Mouse (Mus musculus) lung, adult 2 months (tissue): ENCODE results near the gene Tnpo2. TPM values are rescaled to one million over a fixed set of nuclear protein-coding genes. Genes with fewer than 3 reads are reported as not detected.

Experiments
- DNase-seq: peaks from one replicate; pipeline ENCODE4 v3.0.0; 2022
- H3K4me1 ChIP-seq: fragments of 200-500 bp; 2 replicates; pipeline ENCODE4 v1.6.1; 2011; ENCODE audit warnings: low read length; ENCODE audit not compliant: control insufficient read depth, insufficient read depth
- H3K4me3 ChIP-seq: fragments of 200-500 bp; replicated peaks from 2 replicates; pipeline ENCODE3; 2011; ENCODE audit warnings: low read depth, mild to moderate bottlenecking, control low read depth, low read length; ENCODE audit errors: extremely low read depth
- CTCF ChIP-seq: fragments of 200-500 bp; IDR thresholded peaks from 2 replicates; pipeline ENCODE4 v1.5.1; 2011; ENCODE audit warnings: mild to moderate bottlenecking, low read length, control low read depth; ENCODE audit not compliant: insufficient read depth
- POLR2A ChIP-seq: fragments of 200-500 bp; IDR thresholded peaks from 2 replicates; pipeline ENCODE4 v1.6.1; 2011; ENCODE audit warnings: low read depth, mild to moderate bottlenecking, control low read depth, low read length, borderline replicate concordance; ENCODE audit errors: extremely low read depth
- WGBS: fragments of 180-500 bp; shearing (Covaris S2); methylation state at CpG from one replicate; pipeline ENCODE4 v1.1.7; 2018; 5-methylcytosine and 5-hydroxymethylcytosine counted together
- polyA plus RNA-seq: library from polyadenylated mRNA; depleted of rRNA; stranded (reverse); fragments of >200 nt; gene quantifications from 2 replicates; pipeline ENCODE4 v1.2.3, GENCODE M21; 2012

Gene Tnpo2
- polyA plus RNA-seq, 1 experiment = 68.3 TPM

GRCm38 (mm10) chr8:85036381-85036717, 366 bp upstream of the Tnpo2 start:
- WGBS = 0% methylated on average over 9 of the region's 9 CpGs
- Histone ChIP-seq H3K4me3 (peak overlapping the region; percentile 93), H3K4me1 (peaks cover 13% of the 10 kb centered on the region)
- no peak for TF ChIP-seq POLR2A
- no peak for TF ChIP-seq CTCF
- DNase-seq = no peak

GRCm38 (mm10) chr8:85037366-85037680, 608 bp downstream of the Tnpo2 start:
- DNase-seq = no peak
- H3K4me3 ChIP-seq = peak overlapping the region; percentile 76
- peaks cover 13% of the 10 kb centered on the region for H3K4me1 ChIP-seq
- WGBS = under 1% methylated on average over 14 of the region's 14 CpGs
- TF ChIP-seq CTCF (no peak), POLR2A (no peak)

DNA sequence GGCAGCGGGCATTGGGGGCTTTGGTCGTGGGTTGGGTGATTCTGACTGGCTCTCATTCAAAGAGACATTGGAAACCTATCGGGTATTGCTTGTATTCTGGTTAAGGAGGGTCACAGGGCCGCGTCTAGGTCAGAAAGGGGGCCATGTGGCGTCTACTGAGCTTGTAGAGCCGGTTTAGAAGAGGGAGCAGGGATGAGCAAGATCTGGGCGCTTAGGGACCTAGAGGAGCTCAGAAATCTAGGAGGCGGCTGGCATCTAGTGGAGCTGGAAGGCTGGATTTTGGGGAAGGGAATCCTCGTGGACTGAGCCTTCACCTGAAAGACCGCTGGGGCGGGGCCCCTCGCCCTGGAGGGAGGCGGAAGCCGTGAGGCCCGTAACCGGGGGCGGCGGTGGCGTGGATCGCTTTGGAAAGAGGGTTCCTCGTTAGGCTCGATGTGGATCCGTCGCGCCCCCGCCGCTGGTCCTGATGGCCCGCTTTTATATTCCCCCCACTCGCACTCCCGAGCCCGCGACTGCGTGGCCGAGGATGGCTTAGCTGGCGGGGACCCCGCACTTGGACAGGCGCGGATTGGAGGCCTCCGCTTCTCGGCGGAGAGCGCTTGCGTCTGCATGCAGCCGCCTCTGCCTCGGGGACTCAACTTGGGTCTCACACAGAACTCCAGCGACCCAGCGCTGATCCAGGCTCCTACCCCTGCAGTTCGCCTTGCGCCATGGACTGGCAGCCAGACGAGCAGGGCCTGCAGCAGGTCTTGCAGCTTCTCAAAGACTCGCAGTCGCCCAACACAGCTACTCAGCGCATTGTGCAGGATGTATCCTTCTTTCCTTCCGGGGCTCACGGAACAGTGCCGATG, 1.2 kb downstream of the Tnpo2 start:
- peaks cover 13% of the 10 kb centered on the region for H3K4me1 ChIP-seq
- H3K4me3 ChIP-seq = peak overlapping the region; percentile 76
- TF ChIP-seq POLR2A (no peak), CTCF (no peak)
- WGBS = under 1% methylated on average over 57 of the region's 57 CpGs
- peak; percentile 58 for DNase-seq

GRCm38 (mm10) chr8:85043619-85044018, 6.9 kb downstream of the Tnpo2 start:
- H3K4me1 ChIP-seq = peaks cover under 1% of the 10 kb centered on the region; the same call in 1 of the 2 replicates
- 89% methylated on average over 6 of the region's 6 CpGs for WGBS
- no peak for DNase-seq
- no peak for TF ChIP-seq CTCF
- TF ChIP-seq POLR2A = no peak
- no peak overlapping the region for H3K4me3 ChIP-seq

DNA sequence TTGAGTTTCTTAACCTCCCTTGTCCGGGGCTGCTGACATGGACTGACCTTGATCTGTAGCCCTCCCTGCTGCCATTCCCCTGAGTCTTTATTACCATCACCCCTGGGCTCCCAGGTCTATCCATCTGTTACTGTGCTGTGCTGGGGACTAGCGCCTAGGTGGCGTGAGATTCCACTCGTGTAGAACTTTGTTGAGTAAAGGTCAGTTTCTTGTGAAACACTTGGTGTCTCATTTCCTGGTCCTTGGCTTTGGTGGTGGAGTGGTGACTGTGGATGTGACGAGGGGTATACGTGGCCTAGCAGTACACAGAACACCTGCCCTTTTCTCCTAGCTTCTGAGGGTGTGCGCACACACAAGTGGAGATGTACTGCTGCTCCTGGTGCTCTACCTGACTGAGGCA, 20.7 kb downstream of the Tnpo2 start:
- 74% methylated on average over 7 of the region's 7 CpGs for WGBS
- Histone ChIP-seq H3K4me1 (peaks cover 2% of the 10 kb centered on the region; the same call in 1 of the 2 replicates), H3K4me3 (no peak overlapping the region)
- no peak for TF ChIP-seq POLR2A
- DNase-seq = no peak

DNA sequence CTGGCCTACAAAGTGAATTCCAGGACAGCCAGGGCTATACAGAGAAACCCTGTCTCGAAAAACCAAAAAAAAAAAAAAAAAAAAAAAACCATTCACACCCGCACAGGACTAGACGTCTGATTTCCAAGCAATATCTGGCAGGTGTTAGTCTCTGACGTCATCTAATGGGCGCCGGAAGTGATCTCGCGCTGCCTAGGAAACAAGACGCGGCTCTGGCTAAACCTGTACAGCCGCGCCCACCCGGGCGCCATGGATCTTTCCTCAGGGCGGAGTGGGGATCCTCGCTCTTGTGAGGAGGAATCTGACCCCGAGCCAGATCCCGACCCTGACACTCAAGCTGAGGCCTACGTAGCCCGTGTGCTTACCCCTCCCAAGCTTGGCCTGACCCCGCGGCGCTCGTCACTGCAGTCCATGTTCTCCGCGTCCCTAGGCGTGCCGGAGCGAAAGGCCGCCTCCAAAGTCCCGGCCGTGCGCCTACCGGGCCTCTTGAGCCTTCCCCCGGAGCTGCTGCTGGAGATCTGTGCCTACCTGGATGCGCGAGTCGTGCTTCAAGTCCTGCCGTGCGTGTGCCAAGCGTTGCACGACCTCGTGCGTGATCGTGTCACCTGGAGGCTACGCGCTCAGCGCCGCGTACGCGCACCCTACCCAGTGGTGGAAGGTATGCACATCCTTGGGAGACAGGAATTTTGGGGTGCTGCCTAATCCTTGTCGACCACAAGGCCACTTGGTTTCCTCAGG, 23.3 kb downstream of the Tnpo2 start, which contains the start of gene Fbxw9:
TSS of gene Fbxw9 (plus strand) at position 177 of the 738 bp plus-strand sequence.
- peak within 1 kb of the TSS; percentile 93 for H3K4me3 ChIP-seq
- H3K4me1 ChIP-seq = peaks cover 2% of the 10 kb centered on the region; the same call in 1 of the 2 replicates
- WGBS = 1% methylated on average over 53 of the region's 53 CpGs
- peak; percentile 88 for DNase-seq
- no peak for TF ChIP-seq CTCF
- TF ChIP-seq POLR2A = peak; percentile 36; the same call in 1 of the 2 replicates

- TF ChIP-seq CTCF (no peak), POLR2A (no peak)
- no peak for DNase-seq
- Histone ChIP-seq H3K4me1 (peaks cover 2% of the 10 kb centered on the region; the same call in 1 of the 2 replicates), H3K4me3 (no peak overlapping the region)
- WGBS = 95% methylated on average over 4 of the region's 4 CpGs
These were observed 25.9 kb downstream of the Tnpo2 start for GRCm38 (mm10) chr8:85062603-85063002.

GRCm38 (mm10) chr8:85065213-85065612, 28.5 kb downstream of the Tnpo2 start:
- H3K4me3 ChIP-seq = no peak overlapping the region
- H3K4me1 ChIP-seq = peaks cover 2% of the 10 kb centered on the region; the same call in 1 of the 2 replicates
- DNase-seq = no peak
- TF ChIP-seq CTCF = no peak
- TF ChIP-seq POLR2A = no peak
- 40% methylated on average over 2 of the region's 2 CpGs for WGBS

DNA sequence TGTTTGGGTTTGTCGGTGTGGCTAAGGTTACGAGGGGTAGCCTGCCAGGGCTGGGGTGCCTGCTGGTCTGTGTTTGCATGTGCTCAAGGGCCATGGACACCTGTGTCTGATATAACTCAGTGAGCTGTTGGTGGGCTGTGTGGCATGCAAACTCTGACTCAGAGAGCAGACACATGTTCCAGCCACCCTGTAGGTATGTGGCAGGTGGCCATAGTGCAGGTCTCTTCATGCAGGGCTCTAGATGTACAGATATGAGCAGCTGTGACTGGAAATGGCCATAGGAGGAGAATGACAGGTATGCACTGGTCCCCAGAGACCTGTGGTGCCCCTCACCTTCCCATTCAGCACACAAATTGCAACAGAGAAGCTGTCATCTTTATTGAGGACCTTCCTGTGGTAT, 30.4 kb downstream of the Tnpo2 start:
- H3K4me3 ChIP-seq = no peak overlapping the region
- 96% methylated on average over 2 of the region's 2 CpGs for WGBS
- TF ChIP-seq POLR2A (no peak), CTCF (no peak)
- H3K4me1 ChIP-seq = peaks cover 3% of the 10 kb centered on the region
- no peak for DNase-seq
